Mouse (Mus musculus): Measurements from ENCODE around the gene Gm11939.
"Not testable (repeated sequence)": the region's sequence is repeated elsewhere in the genome, so short reads cannot be mapped to it uniquely, and the experiment has no call there.

The Gm11939 gene

GRCm38 (mm10) chr11:99559366-99559765 lies at the start of gene Gm11939:
Gene Gm11939, minus strand, starts transcription at chr11:99559466.
- no peak for DNase-seq (ENCODE audit: low spot score)

GRCm38 (mm10) chr11:99603208-99603607 lies 43.9 kb upstream of the Gm11939 start, which contains the start of gene Gm11938:
Gene Gm11938, minus strand, starts transcription at chr11:99603308.
- DNase-seq (ENCODE audit: low spot score) = not testable (repeated sequence)

- not testable (repeated sequence) for DNase-seq (ENCODE audit: low spot score)
Measured at GRCm38 (mm10) chr11:99597742-99598141, 38.5 kb upstream of the Gm11939 start, which contains the start of gene Krtap9-3. Gene Krtap9-3, minus strand, starts transcription at chr11:99598105.

- DNase-seq (ENCODE audit: low spot score) = no peak
Measured at GRCm38 (mm10) chr11:99590981-99591380, 31.7 kb upstream of the Gm11939 start, which contains the start of gene Krtap1-3. Gene Krtap1-3, minus strand, starts transcription at chr11:99591339.

GRCm38 (mm10) chr11:99585096-99585495 lies 25.8 kb upstream of the Gm11939 start:
- DNase-seq (ENCODE audit: low spot score) = no peak

GRCm38 (mm10) chr11:99583245-99583704 lies 24.0 kb upstream of the Gm11939 start, which contains the start of gene Krtap1-4:
Gene Krtap1-4, minus strand, starts transcription at chr11:99583654.
- no peak for DNase-seq (ENCODE audit: low spot score)

GRCm38 (mm10) chr11:99581564-99581963 lies 22.3 kb upstream of the Gm11939 start:
- DNase-seq (ENCODE audit: low spot score) = no peak

GRCm38 (mm10) chr11:99581051-99581450 lies 21.8 kb upstream of the Gm11939 start:
- no peak for DNase-seq (ENCODE audit: low spot score)

GRCm38 (mm10) chr11:99580636-99581035 lies 21.4 kb upstream of the Gm11939 start, which contains the start of gene Krtap1-5:
Gene Krtap1-5, minus strand, starts transcription at chr11:99581016.
- DNase-seq (ENCODE audit: low spot score) = no peak

- peak; percentile 19 for DNase-seq (ENCODE audit: low spot score)
Measured at GRCm38 (mm10) chr11:99574106-99574505, 14.8 kb upstream of the Gm11939 start.

GRCm38 (mm10) chr11:99573164-99573563 lies 13.9 kb upstream of the Gm11939 start:
- DNase-seq (ENCODE audit: low spot score) = no peak

GRCm38 (mm10) chr11:99566530-99566929 lies 7.3 kb upstream of the Gm11939 start, which contains the start of gene Krtap3-1:
Gene Krtap3-1, minus strand, starts transcription at chr11:99566630.
- no peak for DNase-seq (ENCODE audit: low spot score)

- no peak for DNase-seq (ENCODE audit: low spot score)
Measured at GRCm38 (mm10) chr11:99562580-99562979, 3.3 kb upstream of the Gm11939 start.

GRCm38 (mm10) chr11:99557976-99558745 lies 1.1 kb downstream of the Gm11939 start:
- no peak for DNase-seq (ENCODE audit: low spot score)

- no peak for DNase-seq (ENCODE audit: low spot score)
Measured at GRCm38 (mm10) chr11:99556753-99557152, 2.5 kb downstream of the Gm11939 start, which contains the start of gene Krtap3-2. Gene Krtap3-2, minus strand, starts transcription at chr11:99556853.

- no peak for DNase-seq (ENCODE audit: low spot score)
Measured at GRCm38 (mm10) chr11:99556195-99556594, 3.1 kb downstream of the Gm11939 start.

GRCm38 (mm10) chr11:99550765-99551164 lies 8.5 kb downstream of the Gm11939 start, which contains the start of gene Krtap3-3:
Gene Krtap3-3, minus strand, starts transcription at chr11:99550865.
- no peak for DNase-seq (ENCODE audit: low spot score)

GRCm38 (mm10) chr11:99547892-99548291 lies 11.4 kb downstream of the Gm11939 start:
- no peak for DNase-seq (ENCODE audit: low spot score)

- no peak for DNase-seq (ENCODE audit: low spot score)
Measured at GRCm38 (mm10) chr11:99539721-99540120, 19.5 kb downstream of the Gm11939 start.

GRCm38 (mm10) chr11:99521288-99521860 lies 37.9 kb downstream of the Gm11939 start, which contains the start of gene Krt39:
Gene Krt39, minus strand, starts transcription at chr11:99521338.
- DNase-seq (ENCODE audit: low spot score) = no peak

- no peak for DNase-seq (ENCODE audit: low spot score)
Measured at GRCm38 (mm10) chr11:99514098-99514497, 45.2 kb downstream of the Gm11939 start.

Measured in c-Kit-positive CD71-positive TER-119-positive erythroid progenitor cells, embryonic 14.5 days (primary cell).